Mouse (Mus musculus) ovary, postnatal 36 days (tissue): ENCODE measurements around the gene Jak2.

ENCODE experiments used
- DNase-seq: peaks from one replicate; pipeline ENCODE4 v3.0.0; 2022; ENCODE audit warnings: low spot score, mixed read lengths

Jak2 gene

GRCm38 (mm10) chr19:29251191-29251957 is at the start of gene Jak2:
Gene Jak2, plus strand, starts transcription at chr19:29251828.
- peak; percentile 96 for DNase-seq

GRCm38 (mm10) chr19:29203337-29203736 is 48.3 kb upstream of the Jak2 start:
- no peak for DNase-seq

- DNase-seq = no peak
These were observed 47.0 kb upstream of the Jak2 start for GRCm38 (mm10) chr19:29204583-29204982.

- DNase-seq = no peak
These were observed 46.4 kb upstream of the Jak2 start for GRCm38 (mm10) chr19:29205267-29205666.

GRCm38 (mm10) chr19:29209898-29210297 is 41.7 kb upstream of the Jak2 start:
- no peak for DNase-seq

- no peak for DNase-seq
These were observed 41.3 kb upstream of the Jak2 start for GRCm38 (mm10) chr19:29210319-29210718.

GRCm38 (mm10) chr19:29215811-29216509 is 35.7 kb upstream of the Jak2 start:
- DNase-seq = no peak

GRCm38 (mm10) chr19:29221867-29222266 is 29.8 kb upstream of the Jak2 start:
- DNase-seq = no peak

- DNase-seq = no peak
These were observed 26.7 kb upstream of the Jak2 start for GRCm38 (mm10) chr19:29224968-29225367.

- DNase-seq = no peak
These were observed 24.6 kb upstream of the Jak2 start for GRCm38 (mm10) chr19:29226996-29227395.

GRCm38 (mm10) chr19:29227941-29228590 is 23.6 kb upstream of the Jak2 start:
- no peak for DNase-seq

GRCm38 (mm10) chr19:29228989-29229388 is 22.6 kb upstream of the Jak2 start:
- no peak for DNase-seq

- DNase-seq = no peak
These were observed 18.9 kb upstream of the Jak2 start for GRCm38 (mm10) chr19:29232738-29233137.

- no peak for DNase-seq
These were observed 14.8 kb upstream of the Jak2 start for GRCm38 (mm10) chr19:29236658-29237385.

GRCm38 (mm10) chr19:29238171-29238570 is 13.5 kb upstream of the Jak2 start:
- DNase-seq = no peak

GRCm38 (mm10) chr19:29239513-29240235 is 12.0 kb upstream of the Jak2 start:
- DNase-seq = no peak

GRCm38 (mm10) chr19:29240676-29241075 is 11.0 kb upstream of the Jak2 start:
- no peak for DNase-seq

GRCm38 (mm10) chr19:29241581-29241980 is 10.0 kb upstream of the Jak2 start:
- no peak for DNase-seq

GRCm38 (mm10) chr19:29249933-29250332 is 1.7 kb upstream of the Jak2 start:
- DNase-seq = no peak

GRCm38 (mm10) chr19:29251958-29252801 is 552 bp downstream of the Jak2 start:
- DNase-seq = peak; percentile 24
